Mouse (Mus musculus) heart, embryonic 13.5 days (tissue): ENCODE results near the gene Col4a4. TPM values are rescaled to one million over a fixed set of nuclear protein-coding genes. Genes with fewer than 3 reads are reported as not detected.

Experiments used
- ATAC-seq: fragments of 200-750 bp; cut with Nextera tagmentation; 2 replicates; pipeline ENCODE4 v1.8.0; 2017; ENCODE audit warnings: moderate TSS enrichment; ENCODE audit not compliant: insufficient number of reproducible peaks, low FRiP score, low TSS enrichment; ENCODE audit errors: extremely low read depth
- H3K27ac ChIP-seq: fragments of 300-500 bp; sonication (generic); replicated peaks from 2 replicates; pipeline ENCODE4 v1.5.1; 2015; ENCODE audit warnings: moderate library complexity, mild to moderate bottlenecking, inconsistent platforms
- H3K27me3 ChIP-seq: fragments of 300-500 bp; sonication (generic); replicated peaks from 2 replicates; pipeline ENCODE4 v1.6.1; 2015; ENCODE audit warnings: mild to moderate bottlenecking, inconsistent platforms
- H3K36me3 ChIP-seq: fragments of 300-500 bp; sonication (generic); 2 replicates; pipeline ENCODE4 v1.6.1; 2015; ENCODE audit warnings: mild to moderate bottlenecking, inconsistent platforms
- H3K4me1 ChIP-seq: fragments of 300-500 bp; sonication (generic); 2 replicates; pipeline ENCODE4 v1.6.1; 2015; ENCODE audit warnings: inconsistent platforms
- H3K4me2 ChIP-seq: fragments of 300-500 bp; sonication (generic); 2 replicates; pipeline ENCODE4 v1.6.1; 2015; ENCODE audit warnings: inconsistent platforms, mild to moderate bottlenecking, moderate library complexity
- H3K4me3 ChIP-seq: fragments of 300-500 bp; sonication (generic); 2 replicates; pipeline ENCODE4 v1.5.1; 2015; ENCODE audit warnings: moderate library complexity, mild to moderate bottlenecking, inconsistent platforms
- H3K9ac ChIP-seq: fragments of 300-500 bp; sonication (generic); 2 replicates; pipeline ENCODE4 v1.6.1; 2015; ENCODE audit warnings: inconsistent platforms, mild to moderate bottlenecking, moderate library complexity
- H3K9me3 ChIP-seq: fragments of 300-500 bp; sonication (generic); 2 replicates; pipeline ENCODE4 v1.6.1; 2016; ENCODE audit warnings: inconsistent platforms
- WGBS: fragments of 180-500 bp; shearing (Covaris S2); methylation state at CpG from one replicate; pipeline ENCODE4 v1.1.7; 2015; ENCODE audit warnings: mixed read lengths; 5-methylcytosine and 5-hydroxymethylcytosine counted together
- polyA plus RNA-seq: library from polyadenylated mRNA; unstranded; fragments of >200 nt; fragmentation: Nextera tagmentation; extraction: Ambion mirVana; gene quantifications from 2 replicates; pipeline ENCODE4 v1.2.1, GENCODE M21; 2015

Col4a4 gene
- polyA plus RNA-seq, 1 experiment from 2014 or later: 0.55 TPM

- no peak overlapping the region for H3K9ac ChIP-seq
- H3K27ac ChIP-seq: no peak overlapping the region
- no peaks in the 10 kb centered on the region for H3K27me3 ChIP-seq
- H3K4me1 ChIP-seq: peaks cover 21% of the 10 kb centered on the region
- ATAC-seq: no peak
- H3K36me3 ChIP-seq: no peaks in the 10 kb centered on the region
- no peak overlapping the region for H3K4me2 ChIP-seq
- H3K4me3 ChIP-seq: no peak overlapping the region
- H3K9me3 ChIP-seq: no peaks in the 10 kb centered on the region
- 67% methylated on average over 3 of the region's 3 CpGs for WGBS
These were observed 176.1 kb downstream of the Col4a4 start for GRCm38 (mm10) chr1:82410548-82410947.

GRCm38 (mm10) chr1:82409271-82409670 lies 177.4 kb downstream of the Col4a4 start:
- Histone ChIP-seq H3K9ac (no peak overlapping the region), H3K27ac (no peak overlapping the region), H3K9me3 (no peaks in the 10 kb centered on the region), H3K36me3 (no peaks in the 10 kb centered on the region), H3K4me3 (no peak overlapping the region), H3K4me2 (no peak overlapping the region), H3K4me1 (peaks cover 21% of the 10 kb centered on the region), H3K27me3 (no peaks in the 10 kb centered on the region)
- WGBS: 83% methylated on average over 9 of the region's 9 CpGs
- ATAC-seq: no peak

- Histone ChIP-seq H3K4me3 (no peak overlapping the region), H3K9ac (no peak overlapping the region), H3K27me3 (no peaks in the 10 kb centered on the region), H3K4me1 (peaks cover 19% of the 10 kb centered on the region), H3K27ac (no peak overlapping the region), H3K9me3 (no peaks in the 10 kb centered on the region), H3K36me3 (no peaks in the 10 kb centered on the region), H3K4me2 (no peak overlapping the region)
- no peak for ATAC-seq
- WGBS: 85% methylated on average over 3 of the region's 3 CpGs
These were observed 178.9 kb downstream of the Col4a4 start for GRCm38 (mm10) chr1:82407786-82408185.

Other genes with a start within 250 kb of the Col4a4 start
- 0.41 and 0.46 TPM in 2 replicates for gene Col4a3, start 72 bp upstream of the Col4a4 start, polyA plus RNA-seq
- 187 and 214 TPM in 2 replicates for gene Mff, start 138.0 kb upstream of the Col4a4 start, polyA plus RNA-seq
- not detected in 2 replicates for gene Tm4sf20, start 181.6 kb upstream of the Col4a4 start, polyA plus RNA-seq
- not detected in 2 replicates for gene Gm47791, start 184.4 kb upstream of the Col4a4 start, polyA plus RNA-seq